Mouse (Mus musculus): ENCODE data around the gene Mtmr2. TPM values are rescaled to one million over a fixed set of nuclear protein-coding genes. Genes with fewer than 3 reads are reported as not detected.

Mtmr2 gene
- polyA plus RNA-seq, 1 experiment from 2014 or later, result 53.2 TPM

Other genes with a start within 250 kb of the Mtmr2 start
- 34.1 and 36.5 TPM in 2 replicates for gene Cep57, start 78.7 kb downstream of the Mtmr2 start, polyA plus RNA-seq (2015; fragmentation: Nextera tagmentation; extraction: Ambion mirVana)
- gene Fam76b, start 79.3 kb downstream of the Mtmr2 start, polyA plus RNA-seq (2015; fragmentation: Nextera tagmentation; extraction: Ambion mirVana), result 21.2 and 21.7 TPM in 2 replicates

Data from midbrain, embryonic 15.5 days (tissue).